ENCODE assay signal across 23 mouse cellular contexts in the genomic region with DNA sequence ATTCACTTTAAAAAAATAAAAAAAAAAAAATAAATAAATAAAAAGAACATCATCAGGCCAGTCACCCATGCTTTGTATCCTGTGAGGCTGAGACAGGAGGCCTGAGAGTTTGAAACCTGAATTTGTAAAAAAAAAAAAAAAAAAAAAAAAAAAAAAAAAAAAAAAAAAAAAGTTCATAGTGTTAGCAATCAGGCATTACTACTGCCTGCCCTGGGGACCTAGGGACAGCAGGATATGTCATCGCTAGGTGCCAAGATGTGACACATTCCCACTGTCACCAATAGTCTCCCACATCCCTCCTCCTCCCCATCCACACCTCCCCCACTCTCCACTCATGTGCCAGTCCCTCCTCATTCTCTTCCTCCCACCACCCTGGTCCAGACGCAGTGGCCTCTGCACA.
"Had no signal": no experiment of that assay in that cellular context is flagged by ENCODE, and none has a peak within 500 bp of the region (broad histone marks: within the 10 kb centered on the region; RNA-seq: fewer than 3 reads in every experiment).

No protein-coding gene starts in this region.

- H3K9me3 ChIP-seq: heart, embryonic 10.5 days; heart, embryonic 12.5 days; hindbrain, embryonic 10.5 days; hindbrain, embryonic 12.5 days; limb, embryonic 13.5 days; limb, embryonic 15.5 days; liver, embryonic 12.5 days had no signal

- H3K36me3 ChIP-seq: heart, embryonic 10.5 days; heart, embryonic 12.5 days; hindbrain, embryonic 10.5 days; hindbrain, embryonic 12.5 days; limb, embryonic 13.5 days; limb, embryonic 15.5 days; liver, embryonic 12.5 days had no signal

- DNase-seq: gastrocnemius, adult 2 months; gastrocnemius, postnatal 10 days; gastrocnemius, postnatal 25 days; heart, adult 18-20 months; heart, postnatal 10 days; heart, postnatal 4 days; kidney, adult 18-20 months; kidney, adult 8-10 months; kidney, postnatal 10 days; kidney, postnatal 4 days; layer of hippocampus, adult 9-11 months; layer of hippocampus, postnatal 36 days; left cerebral cortex, postnatal 4 days had no signal

- H3K9ac ChIP-seq: heart, embryonic 12.5 days; hindbrain, embryonic 12.5 days; hindbrain, embryonic 14.5 days; limb, embryonic 13.5 days; limb, embryonic 15.5 days; liver, embryonic 12.5 days had no signal

- H3K4me3 ChIP-seq: gastrocnemius, adult 2 months; heart, embryonic 10.5 days; heart, embryonic 12.5 days; hindbrain, embryonic 10.5 days; hindbrain, embryonic 12.5 days; limb, embryonic 13.5 days; limb, embryonic 15.5 days; liver, embryonic 12.5 days had no signal

- ATAC-seq: hindbrain, embryonic 16.5 days; intestine, postnatal 0 days; liver, embryonic 12.5 days had no signal

- H3K27me3 ChIP-seq: hindbrain, embryonic 12.5 days; limb, embryonic 13.5 days; limb, embryonic 15.5 days had no signal

- H3K27ac ChIP-seq: gastrocnemius, adult 2 months; heart, embryonic 10.5 days; hindbrain, embryonic 10.5 days; hindbrain, embryonic 12.5 days; hindbrain, embryonic 14.5 days; limb, embryonic 13.5 days; limb, embryonic 15.5 days; liver, embryonic 12.5 days had no signal
